Mouse (Mus musculus): Measurements from ENCODE around the gene Mef2b. TPM values are rescaled to one million over a fixed set of nuclear protein-coding genes. Genes with fewer than 3 reads are reported as not detected.

The Mef2b gene
- polyA plus RNA-seq, 1 experiment from 2014 or later, result not detected

- no peak overlapping the region for H3K4me3 ChIP-seq (ENCODE audit: low read depth, low read length)
- no peaks in the 10 kb centered on the region for H3K36me3 ChIP-seq (ENCODE audit: control insufficient read depth, insufficient read depth)
- TF ChIP-seq CTCF (IDR thresholded peaks at IDR 0.05; ENCODE audit: low read depth), result no peak
- no peaks in the 10 kb centered on the region for H3K9me3 ChIP-seq (ENCODE audit: control insufficient read depth)
- no peak overlapping the region for H3K4me2 ChIP-seq (replicated peaks; ENCODE audit: low read depth)
- H3K4me1 ChIP-seq (replicated peaks; ENCODE audit: control insufficient read depth, insufficient read depth, low read length), result no peaks in the 10 kb centered on the region
- H3K27me3 ChIP-seq (replicated peaks; ENCODE audit: control insufficient read depth, insufficient read depth, low read length), result peaks cover 44% of the 10 kb centered on the region
- ATAC-seq, result no peak
- H3K27ac ChIP-seq (ENCODE audit: low read depth, low read length), result no peak overlapping the region
- no peak overlapping the region for H3K9ac ChIP-seq (ENCODE audit: low read depth, low read length)
- WGBS, result 62% methylated on average over 2 of the region's 2 CpGs
Measured at GRCm38 (mm10) chr8:70110451-70110850, 29.1 kb upstream of the Mef2b start.

GRCm38 (mm10) chr8:70111192-70111795, 28.2 kb upstream of the Mef2b start:
- ATAC-seq, result no peak
- no peak for TF ChIP-seq CTCF (IDR thresholded peaks at IDR 0.05; ENCODE audit: low read depth)
- H3K9me3 ChIP-seq (ENCODE audit: control insufficient read depth), result no peaks in the 10 kb centered on the region
- no peaks in the 10 kb centered on the region for H3K4me1 ChIP-seq (replicated peaks; ENCODE audit: control insufficient read depth, insufficient read depth, low read length)
- 46% methylated on average over 23 of the region's 23 CpGs for WGBS
- H3K4me2 ChIP-seq (replicated peaks; ENCODE audit: low read depth), result no peak overlapping the region
- H3K4me3 ChIP-seq (ENCODE audit: low read depth, low read length), result no peak overlapping the region
- no peaks in the 10 kb centered on the region for H3K36me3 ChIP-seq (ENCODE audit: control insufficient read depth, insufficient read depth)
- H3K27ac ChIP-seq (ENCODE audit: low read depth, low read length), result no peak overlapping the region
- H3K27me3 ChIP-seq (replicated peaks; ENCODE audit: control insufficient read depth, insufficient read depth, low read length), result peaks cover 45% of the 10 kb centered on the region
- no peak overlapping the region for H3K9ac ChIP-seq (ENCODE audit: low read depth, low read length)

GRCm38 (mm10) chr8:70112401-70113016, 27.0 kb upstream of the Mef2b start:
- H3K4me3 ChIP-seq (ENCODE audit: low read depth, low read length), result no peak overlapping the region
- no peaks in the 10 kb centered on the region for H3K36me3 ChIP-seq (ENCODE audit: control insufficient read depth, insufficient read depth)
- ATAC-seq, result no peak
- H3K9ac ChIP-seq (ENCODE audit: low read depth, low read length), result no peak overlapping the region
- no peaks in the 10 kb centered on the region for H3K9me3 ChIP-seq (ENCODE audit: control insufficient read depth)
- H3K4me1 ChIP-seq (replicated peaks; ENCODE audit: control insufficient read depth, insufficient read depth, low read length), result no peaks in the 10 kb centered on the region
- 9% methylated on average over 43 of the region's 43 CpGs for WGBS
- no peak for TF ChIP-seq CTCF (IDR thresholded peaks at IDR 0.05; ENCODE audit: low read depth)
- H3K27me3 ChIP-seq (replicated peaks; ENCODE audit: control insufficient read depth, insufficient read depth, low read length), result peaks cover 45% of the 10 kb centered on the region
- H3K27ac ChIP-seq (ENCODE audit: low read depth, low read length), result no peak overlapping the region
- no peak overlapping the region for H3K4me2 ChIP-seq (replicated peaks; ENCODE audit: low read depth)

GRCm38 (mm10) chr8:70114488-70114887, 25.0 kb upstream of the Mef2b start:
- 27% methylated on average over 6 of the region's 6 CpGs for WGBS
- Histone ChIP-seq H3K9me3 (ENCODE audit: control insufficient read depth) (no peaks in the 10 kb centered on the region), H3K4me3 (ENCODE audit: low read depth, low read length) (no peak overlapping the region), H3K36me3 (ENCODE audit: control insufficient read depth, insufficient read depth) (no peaks in the 10 kb centered on the region), H3K27me3 (replicated peaks; ENCODE audit: control insufficient read depth, insufficient read depth, low read length) (peaks cover 53% of the 10 kb centered on the region), H3K4me2 (replicated peaks; ENCODE audit: low read depth) (no peak overlapping the region), H3K9ac (ENCODE audit: low read depth, low read length) (no peak overlapping the region), H3K27ac (ENCODE audit: low read depth, low read length) (no peak overlapping the region), H3K4me1 (replicated peaks; ENCODE audit: control insufficient read depth, insufficient read depth, low read length) (no peaks in the 10 kb centered on the region)
- no peak for TF ChIP-seq CTCF (IDR thresholded peaks at IDR 0.05; ENCODE audit: low read depth)
- ATAC-seq, result no peak

- no peak for ATAC-seq
- WGBS, result 65% methylated on average over 13 of the region's 13 CpGs
- H3K27me3 ChIP-seq (replicated peaks; ENCODE audit: control insufficient read depth, insufficient read depth, low read length), result peaks cover 55% of the 10 kb centered on the region
Measured at GRCm38 (mm10) chr8:70114892-70115291, 24.6 kb upstream of the Mef2b start.

GRCm38 (mm10) chr8:70117611-70118010, 21.9 kb upstream of the Mef2b start:
- Histone ChIP-seq H3K9ac (ENCODE audit: low read depth, low read length) (no peak overlapping the region), H3K36me3 (ENCODE audit: control insufficient read depth, insufficient read depth) (no peaks in the 10 kb centered on the region), H3K4me1 (replicated peaks; ENCODE audit: control insufficient read depth, insufficient read depth, low read length) (no peaks in the 10 kb centered on the region), H3K27me3 (replicated peaks; ENCODE audit: control insufficient read depth, insufficient read depth, low read length) (peaks cover 43% of the 10 kb centered on the region), H3K27ac (ENCODE audit: low read depth, low read length) (no peak overlapping the region), H3K9me3 (ENCODE audit: control insufficient read depth) (no peaks in the 10 kb centered on the region), H3K4me2 (replicated peaks; ENCODE audit: low read depth) (no peak overlapping the region), H3K4me3 (ENCODE audit: low read depth, low read length) (no peak overlapping the region)
- 8% methylated on average over 9 of the region's 9 CpGs for WGBS
- ATAC-seq, result no peak
- TF ChIP-seq CTCF (IDR thresholded peaks at IDR 0.05; ENCODE audit: low read depth), result no peak

More at GRCm38 (mm10) chr8:70114892-70115291, 24.6 kb upstream of the Mef2b start:
- no peak overlapping the region for H3K4me3 ChIP-seq (ENCODE audit: low read depth, low read length)
- no peak for TF ChIP-seq CTCF (IDR thresholded peaks at IDR 0.05; ENCODE audit: low read depth)
- H3K9me3 ChIP-seq (ENCODE audit: control insufficient read depth), result no peaks in the 10 kb centered on the region
- H3K4me1 ChIP-seq (replicated peaks; ENCODE audit: control insufficient read depth, insufficient read depth, low read length), result no peaks in the 10 kb centered on the region
- no peak overlapping the region for H3K27ac ChIP-seq (ENCODE audit: low read depth, low read length)
- H3K9ac ChIP-seq (ENCODE audit: low read depth, low read length), result no peak overlapping the region
- no peak overlapping the region for H3K4me2 ChIP-seq (replicated peaks; ENCODE audit: low read depth)
- H3K36me3 ChIP-seq (ENCODE audit: control insufficient read depth, insufficient read depth), result no peaks in the 10 kb centered on the region
